Mouse (Mus musculus) ovary, postnatal 14 days (tissue): Measurements from ENCODE around the gene Olfr594.
"Not testable (repeated sequence)": the region's sequence is repeated elsewhere in the genome, so short reads cannot be mapped to it uniquely, and the experiment has no call there.

Experiments used
- DNase-seq: peaks from one replicate; pipeline ENCODE4 v3.0.0; 2022; ENCODE audit warnings: low spot score

Olfr594 gene

GRCm38 (mm10) chr7:103216696-103217095 is at the start of gene Olfr594:
Gene Olfr594, plus strand, starts transcription at chr7:103216996.
- no peak for DNase-seq

DNA sequence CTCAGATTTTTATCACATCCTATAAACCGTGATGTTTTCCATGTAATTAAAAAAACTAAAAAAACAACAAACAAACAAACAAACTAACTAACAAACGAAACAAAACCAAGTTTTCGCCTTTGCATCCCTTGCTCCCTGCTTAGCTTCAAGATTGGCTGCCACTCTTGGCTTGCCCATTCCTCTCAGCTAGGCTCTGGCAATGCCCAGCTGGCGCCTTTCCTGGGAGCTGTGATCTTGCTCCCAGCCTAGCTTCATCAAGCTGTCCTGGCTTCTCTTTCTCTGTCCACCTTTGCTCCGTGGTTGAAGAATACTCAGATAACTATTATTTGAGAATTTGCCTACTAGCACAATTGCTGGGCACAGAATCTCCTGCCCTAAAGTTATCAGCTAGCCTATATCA is 47.1 kb upstream of the Olfr594 start:
- no peak for DNase-seq

DNA sequence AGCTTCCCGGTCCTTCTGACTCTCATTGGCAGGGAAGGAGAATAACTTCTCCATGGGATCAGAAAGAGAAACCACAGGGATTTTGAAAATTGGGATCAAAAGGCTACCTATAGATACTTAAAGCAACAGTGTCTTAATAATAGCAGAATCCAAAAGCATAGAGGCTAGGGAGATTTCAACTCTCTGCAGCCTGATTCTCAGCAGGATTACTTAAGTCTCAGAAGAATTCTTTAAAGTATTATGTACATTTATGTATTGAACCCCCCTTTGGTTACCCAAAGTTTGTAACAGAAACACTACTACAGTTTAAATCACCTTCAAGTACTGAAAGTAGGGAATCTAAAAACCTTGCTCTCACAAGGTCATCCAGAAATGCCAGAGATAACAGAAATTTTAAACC is 38.6 kb upstream of the Olfr594 start, which contains the start of gene Olfr591:
TSS of gene Olfr591 (minus strand) at position 101 of the 400 bp plus-strand sequence.
- DNase-seq, result no peak

GRCm38 (mm10) chr7:103184503-103184902 is 32.3 kb upstream of the Olfr594 start, which contains the start of gene Olfr592:
Gene Olfr592, plus strand, starts transcription at chr7:103184803.
- not testable (repeated sequence) for DNase-seq

DNA sequence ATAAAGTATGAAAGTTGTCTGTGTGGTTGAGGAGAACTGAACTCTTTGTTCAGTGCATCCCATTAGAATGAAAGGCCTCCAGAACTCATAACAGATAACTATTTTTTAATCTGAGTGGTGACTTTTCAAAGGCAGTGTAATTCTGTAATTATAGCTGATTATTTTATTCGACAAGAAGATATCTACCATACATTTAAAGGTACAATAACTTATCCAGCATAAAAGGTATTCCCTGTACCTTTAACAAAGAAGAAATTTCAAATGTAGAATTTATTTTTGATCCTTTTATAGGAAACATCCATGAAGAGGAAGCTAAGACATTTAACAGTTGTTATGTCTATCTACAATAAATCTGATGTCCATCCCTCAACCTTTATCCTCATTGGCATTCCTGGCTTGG is 5.2 kb upstream of the Olfr594 start, which contains the start of gene Olfr593:
TSS of gene Olfr593 (plus strand) at position 301 of the 400 bp plus-strand sequence.
- no peak for DNase-seq

DNA sequence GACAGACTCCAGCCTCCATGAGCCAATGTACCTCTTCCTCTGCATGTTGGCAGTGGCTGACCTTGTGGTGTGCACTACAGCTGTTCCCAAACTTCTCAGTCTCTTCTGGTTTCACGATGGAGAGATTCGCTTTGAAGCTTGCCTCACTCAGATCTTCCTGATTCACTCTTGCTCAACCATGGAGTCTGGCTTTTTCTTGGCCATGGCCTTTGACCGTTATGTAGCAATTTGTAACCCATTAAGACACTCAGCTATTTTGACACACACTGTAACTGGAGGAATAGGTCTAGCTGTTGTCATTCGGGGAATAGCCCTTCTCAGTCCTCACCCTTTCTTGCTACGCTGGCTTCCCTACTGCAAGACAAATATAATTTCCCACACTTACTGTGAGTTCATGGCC is 4.7 kb upstream of the Olfr594 start:
- not testable (repeated sequence) for DNase-seq

GRCm38 (mm10) chr7:103252405-103252804 is 35.6 kb downstream of the Olfr594 start, which contains the start of gene Usp17ld:
Gene Usp17ld, minus strand, starts transcription at chr7:103252505.
- not testable (repeated sequence) for DNase-seq
